7 mouse cellular contexts compared by ENCODE assay signal in genomic region chr11:57819999-57820581, GRCm38 (mm10). TPM values are rescaled to one million over a fixed set of nuclear protein-coding genes. Genes with fewer than 3 reads are reported as not detected.
A peak's percentile ranks its signal among the peaks of the same experiment; 100 is the strongest.
DNase-seq lines count a peak whose midpoint lies in the region; ATAC-seq and TF ChIP-seq lines count a peak whose summit lies in the region.

No protein-coding gene starts in this region.

- no peak overlapping the region for H3K27ac ChIP-seq in hindbrain, postnatal 0 days
- no peak overlapping the region for H3K27ac ChIP-seq in left cerebral cortex, adult 2 months

- no peak overlapping the region for H3K4me3 ChIP-seq in hindbrain, postnatal 0 days (ENCODE audit: low read length)
- no peak overlapping the region for H3K4me3 ChIP-seq in left cerebral cortex, adult 2 months

- no peaks in the 10 kb centered on the region for H3K36me3 ChIP-seq in hindbrain, postnatal 0 days (ENCODE audit: insufficient read depth, low read length)

- intact Hi-C loops in left cerebral cortex, adult 2 months (cut with DNase I): loop anchor here (1.0 kb wide), 1 partner anchor 114 kb away; no protein-coding TSS in a partner anchor

- peak; percentile 89 for TF ChIP-seq CTCF in hindbrain, postnatal 0 days (IDR thresholded peaks at IDR 0.05; ENCODE audit: low read depth)
- TF ChIP-seq CTCF in left cerebral cortex, adult 2 months (IDR thresholded peaks at IDR 0.05): peak; percentile 91

- DNase-seq in adrenal gland, adult (ENCODE audit: inconsistent age in 2 of 2, low spot score in 1 of 2): peak; percentile 79 to 93
- DNase-seq in cerebellum, postnatal 10 days: peak; percentile 93 to 96
- peak; percentile 69 to 75 for DNase-seq in frontal cortex, postnatal 36 days (ENCODE audit: low spot score in 2 of 2)
- DNase-seq in hindbrain, postnatal 0 days (ENCODE audit: low spot score): peak; percentile 82
- DNase-seq in left cerebral cortex, adult 2 months (ENCODE audit: extremely low spot score in 1 of 2, low spot score in 2 of 2): peak; percentile 64 to 74
- DNase-seq in spleen, postnatal 10 days (ENCODE audit: low spot score in 2 of 2): peak; percentile 77 to 91

- no peaks in the 10 kb centered on the region for H3K9me3 ChIP-seq in hindbrain, postnatal 0 days (ENCODE audit: low read length)

- 34% methylated on average over 9 of the region's 9 CpGs for WGBS in hindbrain, postnatal 0 days

- no peak overlapping the region for H3K9ac ChIP-seq in hindbrain, postnatal 0 days (replicated peaks; ENCODE audit: low read length)

- no peaks in the 10 kb centered on the region for H3K4me1 ChIP-seq in hindbrain, postnatal 0 days (ENCODE audit: insufficient read depth, low read length)

- 0 out of 2 replicates have a peak, but pooled peaks cover 6% of the 10 kb centered on the region for H3K27me3 ChIP-seq in hindbrain, postnatal 0 days (ENCODE audit: insufficient read depth, low read length)

- no peak overlapping the region for H3K4me2 ChIP-seq in hindbrain, postnatal 0 days (ENCODE audit: low read depth, low read length)

- peak; percentile 63 for ATAC-seq in hindbrain, postnatal 0 days
- peak; percentile 86 for ATAC-seq in megakaryocyte-erythroid progenitor cell, adult 5-6 weeks (replicated peaks; ENCODE audit: low FRiP score, low TSS enrichment, poor library complexity, severe bottlenecking)

RNA-seq across cellular contexts. Expression of gene Hand1, which starts 12.5 kb away (rescaled TPM):
- total RNA-seq in hindbrain, postnatal 0 days (2014; rRNA removed): not detected in 2 replicates
- polyA plus RNA-seq in hindbrain, postnatal 0 days (2015; fragmentation: Nextera tagmentation; extraction: Ambion mirVana): not detected in 2 replicates
- total RNA-seq in left cerebral cortex, adult 2 months (2021): not detected
- not detected in 2 replicates for total RNA-seq in megakaryocyte-erythroid progenitor cell, adult 5-6 weeks (2014; fragmentation: Nextera tagmentation)
- total RNA-seq in megakaryocyte-erythroid progenitor cell, adult 5-6 weeks (2017): not detected in 2 replicates

RNA-seq across cellular contexts. Expression of gene Sap30l, which starts 18.7 kb away (rescaled TPM):
- 25.3 and 31.0 TPM in 2 replicates for total RNA-seq in hindbrain, postnatal 0 days (2014; rRNA removed)
- polyA plus RNA-seq in hindbrain, postnatal 0 days (2015; fragmentation: Nextera tagmentation; extraction: Ambion mirVana): 10.7 and 12.4 TPM in 2 replicates
- 10 to 100 TPM; 47.0 to 49.8 TPM for total RNA-seq in left cerebral cortex, adult 2 months (2021)
- total RNA-seq in megakaryocyte-erythroid progenitor cell, adult 5-6 weeks (2014; fragmentation: Nextera tagmentation): 13.9 and 19.3 TPM in 2 replicates
- 11.8 and 18.7 TPM in 2 replicates for total RNA-seq in megakaryocyte-erythroid progenitor cell, adult 5-6 weeks (2017)
